Mouse (Mus musculus) lung, adult 10 weeks (tissue): ENCODE results near the gene Cog1. TPM values are rescaled to one million over a fixed set of nuclear protein-coding genes. Genes with fewer than 3 reads are reported as not detected.

ENCODE experiments used
- polyA plus RNA-seq: library from polyadenylated mRNA; stranded (reverse); fragments of 350-450 nt; fragmentation: Illumina TruSeq; extraction: RNeasy Lipid Tissue Mini Kit (QIAGEN cat#74804); gene quantifications from one replicate; pipeline ENCODE4 v1.2.3, GENCODE M21; 2014; ENCODE audit warnings: low read depth, low replicate concordance; ENCODE audit not compliant: insufficient read depth

Gene Cog1
- 17.6 TPM for polyA plus RNA-seq

DNA sequence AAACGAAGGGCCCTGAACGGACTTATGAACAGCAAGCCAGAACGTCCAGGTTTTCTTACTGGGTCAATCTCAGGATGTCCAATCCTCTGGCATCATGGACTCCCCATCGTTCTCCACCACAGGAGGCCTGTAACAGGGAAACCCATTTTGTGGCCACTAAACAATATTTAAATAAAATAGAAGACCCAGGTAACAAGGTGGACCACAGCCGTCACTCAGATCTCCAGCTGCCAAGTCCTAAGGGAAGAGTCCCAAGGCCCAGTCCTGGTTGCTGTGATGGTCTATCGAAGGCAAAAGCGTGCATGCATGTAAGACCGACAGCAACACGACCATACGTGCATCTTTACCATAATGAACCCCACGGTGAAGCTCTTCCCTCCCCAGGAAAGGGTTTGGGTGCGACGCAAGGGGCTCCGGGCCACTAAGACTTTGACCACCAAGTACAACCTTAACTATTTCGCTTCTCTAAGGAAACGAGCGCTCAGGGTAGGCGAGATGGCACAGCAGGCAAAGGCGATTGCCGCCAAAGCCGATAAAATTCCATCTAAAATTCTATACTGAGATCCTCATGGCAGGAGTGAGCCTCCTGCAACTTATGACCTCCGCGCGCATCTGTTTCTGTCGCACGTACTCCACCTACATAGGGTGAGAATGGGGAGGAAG, at the start of gene Cog1:
Gene Cog1 (plus strand): TSS at position 480 of the 663 bp plus-strand sequence.

DNA sequence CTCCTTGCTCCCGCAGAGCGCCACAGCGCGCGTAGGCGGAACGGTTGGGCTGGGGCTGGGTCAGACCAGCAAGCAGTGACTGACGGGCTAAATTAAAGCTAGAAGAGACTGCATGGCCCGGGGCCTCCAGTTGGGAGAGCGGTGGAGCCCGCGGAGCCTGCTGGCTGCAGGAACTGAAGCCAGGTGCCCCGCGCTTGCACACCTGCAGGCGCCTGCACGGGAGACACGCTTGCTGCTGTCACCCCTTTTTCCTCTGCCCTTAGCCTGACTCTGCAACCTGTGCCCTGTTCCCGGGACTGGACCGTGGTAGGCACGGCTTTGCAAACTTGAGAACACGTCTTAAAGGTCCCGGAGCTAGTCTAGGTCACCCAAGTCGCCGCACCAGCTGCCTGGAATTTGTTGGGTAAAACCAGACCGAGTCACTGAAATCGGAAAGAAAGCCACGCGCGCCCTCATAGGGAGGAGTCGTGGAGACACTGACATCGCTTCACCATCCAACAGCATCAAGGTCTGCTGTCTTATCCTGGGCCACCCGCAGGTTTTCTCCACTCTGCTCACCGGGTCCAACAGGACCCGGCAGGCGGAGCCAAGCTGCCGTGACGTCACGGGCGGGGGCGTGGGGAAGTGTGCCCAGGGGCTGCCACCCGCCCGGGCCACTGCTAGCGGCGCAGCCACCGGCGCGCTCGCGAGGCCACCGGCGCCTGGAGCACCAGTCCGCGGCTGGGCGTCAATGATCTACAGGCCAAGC, 30.1 kb upstream of the Cog1 start, which contains the start of gene Sstr2:
Gene Sstr2 (plus strand): TSS at position 671 of the 748 bp plus-strand sequence.

DNA sequence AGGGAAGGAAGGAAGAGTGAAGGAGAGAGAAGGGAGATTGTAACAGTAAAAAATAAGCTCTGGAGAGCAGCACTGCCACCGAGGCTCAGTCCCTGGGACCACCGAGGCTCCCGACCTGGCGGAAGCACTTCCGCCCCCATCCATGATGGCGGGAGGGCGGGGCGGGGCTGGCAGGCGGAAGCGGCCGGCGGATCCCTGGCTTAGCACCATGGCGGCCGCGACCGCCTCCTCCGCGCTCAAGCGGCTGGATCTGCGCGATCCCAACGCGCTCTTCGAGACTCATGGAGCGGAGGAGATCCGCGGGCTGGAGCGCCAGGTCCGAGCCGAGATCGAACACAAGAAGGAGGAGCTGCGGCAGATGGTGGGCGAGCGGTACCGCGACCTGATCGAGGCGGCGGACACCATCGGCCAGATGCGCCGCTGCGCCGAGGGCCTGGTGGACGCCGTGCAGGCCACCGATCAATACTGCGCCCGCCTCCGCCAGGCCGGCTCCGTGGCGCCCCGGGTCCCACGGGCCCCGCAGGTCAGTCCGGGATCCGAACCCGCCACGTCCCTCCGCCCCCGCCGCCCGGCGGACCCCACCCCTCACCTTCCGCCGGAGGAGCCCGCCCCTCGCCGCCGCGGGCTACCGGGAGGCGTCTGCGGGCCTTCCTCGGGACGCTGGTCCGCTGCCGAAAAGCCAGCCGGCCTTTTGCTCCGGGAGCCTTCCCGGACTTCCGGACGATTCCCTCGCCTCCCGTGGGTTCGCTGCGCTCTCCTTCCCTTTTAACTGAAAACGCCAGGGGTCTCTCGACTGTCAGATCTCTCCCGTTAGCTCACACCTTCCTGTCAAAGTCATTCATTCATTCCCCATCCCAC, 613 bp downstream of the Cog1 start, which contains the start of gene Slc39a11:
Gene Slc39a11 (minus strand): TSS at position 727 of the 858 bp plus-strand sequence.

GRCm38 (mm10) chr11:113683957-113684706, 35.2 kb downstream of the Cog1 start, which contains the start of the genes Fam104a and D11Wsu47e:
Gene Fam104a, minus strand, starts transcription at chr11:113684155.
Gene D11Wsu47e, plus strand, starts transcription at chr11:113684412.

DNA sequence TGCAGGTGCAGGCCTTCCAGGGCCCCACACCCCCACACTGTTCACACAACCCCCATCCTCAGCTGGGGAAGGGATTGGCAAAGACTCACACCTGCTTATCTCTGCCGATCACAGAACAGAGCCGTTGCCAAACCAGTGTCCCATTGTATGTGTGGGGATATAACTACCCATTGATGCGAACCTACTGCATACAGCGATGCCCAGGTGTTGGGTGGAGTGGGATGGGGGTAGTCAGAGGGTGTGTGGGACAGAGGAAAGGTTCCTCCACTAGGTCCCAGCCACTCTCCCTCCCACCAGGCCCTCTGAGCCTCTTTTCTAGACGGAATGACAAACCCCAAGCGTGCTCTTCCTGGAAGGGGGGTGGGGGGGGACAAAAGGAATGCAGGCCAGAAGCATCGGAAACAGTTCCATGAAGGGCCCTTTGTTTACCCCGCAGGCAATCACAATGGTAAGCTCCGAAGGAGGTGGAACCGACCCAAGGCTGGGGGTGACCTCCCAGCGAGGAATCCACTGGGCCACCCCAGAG, 60.8 kb downstream of the Cog1 start, which contains the start of gene Cpsf4l:
Gene Cpsf4l (minus strand): TSS at position 287 of the 526 bp plus-strand sequence.

Other genes with a start within 250 kb of the Cog1 start
- 1.2 TPM for gene Sstr2, start 29.8 kb upstream of the Cog1 start, polyA plus RNA-seq
- 8.8 TPM for gene Slc39a11, start 910 bp downstream of the Cog1 start, polyA plus RNA-seq
- 17.9 TPM for gene Fam104a, start 35.0 kb downstream of the Cog1 start, polyA plus RNA-seq
- gene D11Wsu47e, start 35.2 kb downstream of the Cog1 start, polyA plus RNA-seq: 5.9 TPM
- not detected for gene Cpsf4l, start 60.8 kb downstream of the Cog1 start, polyA plus RNA-seq
- gene Cdc42ep4, start 102.7 kb downstream of the Cog1 start, polyA plus RNA-seq: 54.2 TPM